In the genomic region with DNA sequence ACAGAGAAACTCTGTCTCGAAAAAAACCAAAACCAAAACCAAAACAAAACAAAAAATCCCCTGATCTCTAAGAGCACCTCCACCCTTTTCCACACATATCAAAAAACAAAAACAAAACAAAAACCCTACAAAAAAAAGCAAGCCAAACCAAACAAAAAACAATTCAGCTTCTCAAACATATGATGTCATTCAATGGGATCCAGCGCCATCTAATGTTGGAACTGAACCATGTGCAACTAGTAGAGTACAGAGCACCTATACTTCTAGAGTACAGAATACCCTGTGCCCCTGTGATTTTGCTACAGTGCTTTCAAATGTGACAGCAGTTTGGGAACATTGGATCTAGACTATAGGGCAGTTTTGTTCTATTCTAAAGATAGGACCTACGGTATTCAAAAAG, we compare ENCODE assay signal across 9 mouse cellular contexts. TPM values are rescaled to one million over a fixed set of nuclear protein-coding genes. Genes with fewer than 3 reads are reported as not detected.
DNase-seq lines count a peak whose midpoint lies in the region; ATAC-seq and TF ChIP-seq lines count a peak whose summit lies in the region.
"Had no signal": no experiment of that assay in that cellular context is flagged by ENCODE, and none has a peak within 500 bp of the region (broad histone marks: within the 10 kb centered on the region; RNA-seq: fewer than 3 reads in every experiment).

No protein-coding gene starts in this region.

- no peak for TF ChIP-seq EP300 in stomach, postnatal 0 days (optimal IDR thresholded peaks at IDR 0.05)

- peak overlapping the region; percentile 45; the same call in 1 of the 2 replicates for H3K27ac ChIP-seq in liver, embryonic 15.5 days (replicated peaks)
- H3K27ac ChIP-seq in stomach, postnatal 0 days (replicated peaks) = no peak overlapping the region

- no peak for ATAC-seq in liver, embryonic 15.5 days (ENCODE audit: insufficient read depth)
- ATAC-seq in stomach, postnatal 0 days (ENCODE audit: low FRiP score, low TSS enrichment) = no peak
- ATAC-seq in megakaryocyte-erythroid progenitor cell, adult 5-6 weeks (replicated peaks; ENCODE audit: low FRiP score, low TSS enrichment, poor library complexity, severe bottlenecking) = no peak

- no peaks in the 10 kb centered on the region for H3K27me3 ChIP-seq in liver, embryonic 15.5 days
- no peaks in the 10 kb centered on the region for H3K27me3 ChIP-seq in stomach, postnatal 0 days (ENCODE audit: control insufficient read depth, insufficient read depth, low read length)

- H3K4me1 ChIP-seq in liver, embryonic 15.5 days (replicated peaks) = peaks cover 71% of the 10 kb centered on the region
- H3K4me1 ChIP-seq in stomach, postnatal 0 days (replicated peaks; ENCODE audit: control insufficient read depth, insufficient read depth) = peaks cover 5% of the 10 kb centered on the region

- 39% methylated on average over 3 of the region's 3 CpGs for whole genome bisulfite sequencing in liver, embryonic 15.5 days (ENCODE audit: insufficient replicate concordance)
- WGBS in stomach, postnatal 0 days = 40% methylated on average over 3 of the region's 3 CpGs

- peak overlapping the region; percentile 57 for H3K4me2 ChIP-seq in liver, embryonic 15.5 days
- H3K4me2 ChIP-seq in stomach, postnatal 0 days (replicated peaks; ENCODE audit: low read depth) = no peak overlapping the region

- TF ChIP-seq CTCF in stomach, postnatal 0 days (IDR thresholded peaks at IDR 0.05; ENCODE audit: low read depth) = peak; percentile 83

- 0 out of 2 replicates have a peak overlapping the region, but pooled peaks have one; percentile 70 for H3K4me3 ChIP-seq in liver, embryonic 15.5 days (replicated peaks)
- no peak overlapping the region for H3K4me3 ChIP-seq in stomach, postnatal 0 days (ENCODE audit: low read depth, low read length)

- H3K36me3 ChIP-seq in liver, embryonic 15.5 days (replicated peaks) = peaks cover 18% of the 10 kb centered on the region
- H3K36me3 ChIP-seq in stomach, postnatal 0 days (ENCODE audit: control insufficient read depth, insufficient read depth, low read length) = no peaks in the 10 kb centered on the region

- DNase-seq in adrenal gland, postnatal 10 days = peak; percentile 59
- no peak for DNase-seq in adrenal gland, postnatal 4 days (ENCODE audit: low spot score in 2 of 2)
- DNase-seq in right cerebral cortex, postnatal 10 days (ENCODE audit: low spot score in 2 of 2) = peak; percentile 48 to 50
- no peak for DNase-seq in right cerebral cortex, adult 18-20 months
- peak; percentile 68 to 78 for DNase-seq in heart, postnatal 10 days
- no peak for DNase-seq in stomach, postnatal 0 days (ENCODE audit: low spot score)

- intact Hi-C loops in heart, postnatal 10 days (cut with DNase I) = loop anchor here (5.0 kb wide), 1 partner anchor 238 kb away; a partner anchor contains a TSS

- no peaks in the 10 kb centered on the region for H3K9me3 ChIP-seq in liver, embryonic 15.5 days (replicated peaks)
- no peaks in the 10 kb centered on the region for H3K9me3 ChIP-seq in stomach, postnatal 0 days (ENCODE audit: control insufficient read depth, low read length)

- H3K9ac ChIP-seq in liver, embryonic 15.5 days = no peak overlapping the region
- H3K9ac ChIP-seq in stomach, postnatal 0 days (ENCODE audit: low read length) = no peak overlapping the region

RNA-seq across cellular contexts. Expression of a gene that starts 3.7 kb away (rescaled TPM):
- 10 to 100 TPM; 53.9 to 67.5 TPM for total RNA-seq in adrenal gland, postnatal 10 days (2021)
- 100 to 1,000 TPM in 1 of 2 experiments, 10 to 100 TPM in 1; 92.4 to 108 TPM for total RNA-seq in adrenal gland, postnatal 4 days (2021)
- 10 to 100 TPM; 44.5 to 47.5 TPM for total RNA-seq in heart, postnatal 10 days (2021)
- 10.2 and 10.4 TPM in 2 replicates for polyA plus RNA-seq in liver, embryonic 15.5 days (2015; fragmentation: Nextera tagmentation; extraction: Ambion mirVana)
- polyA plus RNA-seq in stomach, postnatal 0 days (2015; fragmentation: Nextera tagmentation; extraction: Ambion mirVana) = 7.9 and 9.0 TPM in 2 replicates
- 106 TPM in 2 replicates for total RNA-seq in megakaryocyte-erythroid progenitor cell, adult 5-6 weeks (2014; fragmentation: Nextera tagmentation)
- total RNA-seq in megakaryocyte-erythroid progenitor cell, adult 5-6 weeks (2017) = 11.9 and 26.6 TPM in 2 replicates

RNA-seq across cellular contexts. Expression of a gene that starts 7.1 kb away (rescaled TPM):
- not detected for total RNA-seq in adrenal gland, postnatal 10 days (2021)
- not detected for total RNA-seq in adrenal gland, postnatal 4 days (2021)
- under 1 TPM; 0.17 to 0.40 TPM for total RNA-seq in heart, postnatal 10 days (2021)
- polyA plus RNA-seq in liver, embryonic 15.5 days (2015; fragmentation: Nextera tagmentation; extraction: Ambion mirVana) = not detected in 2 replicates
- 0.11 TPM in 1 of 2 replicates, not detected in the other for polyA plus RNA-seq in stomach, postnatal 0 days (2015; fragmentation: Nextera tagmentation; extraction: Ambion mirVana)
- not detected in 2 replicates for total RNA-seq in megakaryocyte-erythroid progenitor cell, adult 5-6 weeks (2014; fragmentation: Nextera tagmentation)
- not detected in 2 replicates for total RNA-seq in megakaryocyte-erythroid progenitor cell, adult 5-6 weeks (2017)
- polyA plus RNA-seq: heart, embryonic 14.5 days had no signal

RNA-seq across cellular contexts. Expression of a gene that starts 11.0 kb away (rescaled TPM):
- 10 to 100 TPM; 35.5 to 41.2 TPM for total RNA-seq in adrenal gland, postnatal 10 days (2021)
- 10 to 100 TPM; 48.5 to 58.3 TPM for total RNA-seq in adrenal gland, postnatal 4 days (2021)
- total RNA-seq in heart, postnatal 10 days (2021) = 10 to 100 TPM; 42.2 to 43.9 TPM
- polyA plus RNA-seq in liver, embryonic 15.5 days (2015; fragmentation: Nextera tagmentation; extraction: Ambion mirVana) = 0.43 and 0.92 TPM in 2 replicates
- 2.6 and 2.7 TPM in 2 replicates for polyA plus RNA-seq in stomach, postnatal 0 days (2015; fragmentation: Nextera tagmentation; extraction: Ambion mirVana)
- 2.8 and 4.0 TPM in 2 replicates for total RNA-seq in megakaryocyte-erythroid progenitor cell, adult 5-6 weeks (2014; fragmentation: Nextera tagmentation)
- 1.1 and 2.1 TPM in 2 replicates for total RNA-seq in megakaryocyte-erythroid progenitor cell, adult 5-6 weeks (2017)

RNA-seq across cellular contexts. Expression of a gene that starts 41.0 kb away (rescaled TPM):
- total RNA-seq in adrenal gland, postnatal 10 days (2021) = 1 to 10 TPM; 2.3 to 7.9 TPM
- 1 to 10 TPM; 3.6 to 4.0 TPM for total RNA-seq in adrenal gland, postnatal 4 days (2021)
- total RNA-seq in heart, postnatal 10 days (2021) = 1 to 10 TPM; 5.8 to 7.1 TPM
- 0.84 and 1.3 TPM in 2 replicates for polyA plus RNA-seq in liver, embryonic 15.5 days (2015; fragmentation: Nextera tagmentation; extraction: Ambion mirVana)
- 4.3 and 5.0 TPM in 2 replicates for polyA plus RNA-seq in stomach, postnatal 0 days (2015; fragmentation: Nextera tagmentation; extraction: Ambion mirVana)
- total RNA-seq in megakaryocyte-erythroid progenitor cell, adult 5-6 weeks (2014; fragmentation: Nextera tagmentation) = 2.3 TPM in 1 of 2 replicates, not detected in the other
- 0.28 and 1.9 TPM in 2 replicates for total RNA-seq in megakaryocyte-erythroid progenitor cell, adult 5-6 weeks (2017)

RNA-seq across cellular contexts. Expression of a gene that starts 47.0 kb away (rescaled TPM):
- 1 to 10 TPM; 2.4 to 3.8 TPM for total RNA-seq in adrenal gland, postnatal 10 days (2021)
- total RNA-seq in adrenal gland, postnatal 4 days (2021) = 1 to 10 TPM; 3.4 to 4.8 TPM
- 1 to 10 TPM; 1.9 to 3.5 TPM for total RNA-seq in heart, postnatal 10 days (2021)
- polyA plus RNA-seq in liver, embryonic 15.5 days (2015; fragmentation: Nextera tagmentation; extraction: Ambion mirVana) = 0.16 and 0.18 TPM in 2 replicates
- 0.67 and 0.90 TPM in 2 replicates for polyA plus RNA-seq in stomach, postnatal 0 days (2015; fragmentation: Nextera tagmentation; extraction: Ambion mirVana)
- total RNA-seq in megakaryocyte-erythroid progenitor cell, adult 5-6 weeks (2014; fragmentation: Nextera tagmentation) = 0.57 and 0.63 TPM in 2 replicates
- total RNA-seq in megakaryocyte-erythroid progenitor cell, adult 5-6 weeks (2017) = 2.3 TPM in 1 of 2 replicates, not detected in the other

Comparison
In these comparisons a context has a peak if more than half of its experiments do, and no peak if none do; other contexts are left out.
1. DNase-seq: peak in adrenal gland, postnatal 10 days (single experiment), right cerebral cortex, postnatal 10 days (2 of 2) and heart, postnatal 10 days (2 of 2); none in adrenal gland, postnatal 4 days (0 of 2), right cerebral cortex, adult 18-20 months (single experiment) and stomach, postnatal 0 days (single experiment).
2. RNA of a gene that starts 11.0 kb away (total RNA-seq): 48.5 to 58.3 TPM in adrenal gland, postnatal 4 days, 42.2 to 43.9 TPM in heart, postnatal 10 days and 35.5 to 41.2 TPM in adrenal gland, postnatal 10 days; 1.1 to 4.0 TPM in megakaryocyte-erythroid progenitor cell, adult 5-6 weeks; every median in the first group is over 4 times any median in the second.